Mouse (Mus musculus): ENCODE results near the gene Fam20b.
A peak's percentile ranks its signal among the peaks of the same experiment; 100 is the strongest.
"Not testable (repeated sequence)": the region's sequence is repeated elsewhere in the genome, so short reads cannot be mapped to it uniquely, and the experiment has no call there.

Fam20b gene

DNA sequence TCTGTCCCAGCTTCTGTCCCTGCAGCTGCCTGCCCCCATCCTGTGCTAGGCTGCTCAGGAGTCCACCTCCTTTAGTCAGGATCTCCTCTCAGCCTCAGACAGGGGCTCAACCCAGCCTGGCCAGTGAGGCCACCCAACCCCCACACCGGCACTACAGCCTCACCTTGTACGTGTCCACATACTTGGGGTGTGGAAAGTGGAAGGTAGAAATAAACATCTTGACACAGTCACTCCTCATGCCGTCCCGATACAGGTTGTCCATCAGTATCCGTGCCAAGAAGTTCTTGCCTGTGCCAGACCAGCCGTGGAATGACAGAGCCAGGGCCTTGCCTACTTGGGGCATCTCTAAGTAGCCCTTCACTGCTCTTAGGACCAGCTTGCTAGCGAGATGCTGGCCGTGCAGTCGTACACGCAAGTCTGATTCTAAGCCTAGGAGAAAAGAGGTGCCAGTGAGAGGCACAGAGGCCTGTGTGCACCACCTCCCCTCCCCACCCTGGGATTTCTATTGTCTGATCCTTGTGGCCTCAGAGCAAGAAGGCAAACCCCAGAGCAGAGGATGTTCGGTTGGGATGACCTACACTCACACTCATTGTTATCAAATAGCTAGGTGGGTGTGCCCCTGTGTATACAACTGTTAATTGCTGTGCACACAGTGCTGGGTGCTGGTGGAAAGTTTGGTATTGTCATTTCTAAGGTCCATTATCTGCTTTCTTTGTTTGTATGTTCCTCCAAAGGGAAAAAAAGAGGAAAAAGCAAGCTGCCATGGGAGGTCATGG, 49.5 kb downstream of the Fam20b start:
- DNase-seq = peak; percentile 73

DNA sequence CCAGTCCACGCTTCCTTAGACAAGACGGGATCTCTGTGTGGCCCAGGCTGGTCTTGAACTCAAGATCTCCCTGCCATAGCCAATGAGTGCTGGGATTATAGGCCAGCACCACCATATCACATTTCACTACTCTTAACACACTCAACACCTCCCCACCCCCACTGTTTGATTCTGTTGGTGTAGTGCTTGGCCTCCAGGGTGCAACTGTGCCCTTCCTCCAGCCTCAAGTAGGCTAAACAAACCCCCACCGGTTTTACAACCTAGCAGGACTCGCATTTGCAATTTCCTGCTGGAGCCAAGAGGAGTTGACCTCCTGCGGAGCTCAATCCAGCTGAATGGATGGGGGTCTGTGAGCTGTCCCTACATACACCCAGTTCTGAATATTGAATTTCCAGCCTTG, 50.3 kb downstream of the Fam20b start:
- DNase-seq = peak; percentile 74

DNA sequence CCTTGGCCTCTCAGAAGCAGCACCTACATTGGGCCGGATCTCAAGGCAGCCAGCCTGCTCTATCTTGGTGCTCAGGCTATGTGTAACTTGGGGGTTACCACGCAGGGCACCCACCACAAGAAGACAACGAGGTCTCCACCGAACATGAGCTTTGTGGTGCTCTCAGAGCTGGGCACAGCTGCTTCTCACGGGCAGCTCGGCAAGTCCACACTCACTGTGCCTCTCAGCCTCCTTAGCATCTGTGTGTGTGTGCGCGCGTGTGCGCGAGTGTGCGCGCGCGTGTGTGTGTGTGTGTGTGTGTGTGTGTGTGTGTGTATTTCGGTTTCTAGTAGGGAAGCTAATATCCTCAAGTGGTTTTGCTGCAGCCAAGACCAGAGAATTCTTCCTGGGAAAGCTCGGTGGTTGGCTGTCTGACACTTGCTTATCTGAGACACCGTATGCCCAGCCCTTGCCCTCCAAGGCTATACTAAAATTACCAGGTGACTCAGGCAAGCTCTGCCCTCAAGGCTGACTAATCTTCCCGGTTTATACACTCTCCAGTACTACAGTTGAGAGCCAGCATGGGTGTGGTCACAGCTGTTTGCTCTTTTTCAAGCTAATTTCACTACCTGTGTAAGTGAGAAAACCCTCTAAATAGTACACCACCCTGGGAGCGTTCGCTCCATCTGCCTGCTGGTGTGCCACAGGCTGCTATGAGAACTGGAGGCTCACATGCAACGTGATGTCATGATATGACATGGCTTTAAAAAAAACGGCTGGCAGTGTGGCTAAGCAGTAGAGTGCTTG, 51.6 kb downstream of the Fam20b start:
- DNase-seq = peak; percentile 84

DNA sequence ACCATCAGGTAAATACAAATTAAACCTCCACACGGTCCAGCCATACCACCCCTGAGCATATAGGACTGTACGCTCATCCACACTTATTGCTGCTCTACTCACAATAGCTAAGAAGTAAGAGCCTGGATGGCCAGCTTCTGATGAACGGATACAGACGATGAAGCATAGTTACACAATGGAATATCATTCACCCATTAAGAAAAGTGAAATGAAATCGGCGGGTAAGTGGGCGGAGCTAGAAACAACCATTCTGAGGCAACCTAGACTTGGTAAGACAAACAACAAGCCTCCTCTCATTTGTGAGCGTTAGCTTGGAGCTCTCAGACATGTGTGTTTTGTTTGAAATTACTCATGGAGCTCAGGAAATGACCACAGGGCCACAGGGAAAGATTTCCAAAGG, 53.1 kb downstream of the Fam20b start:
- DNase-seq = no peak

DNA sequence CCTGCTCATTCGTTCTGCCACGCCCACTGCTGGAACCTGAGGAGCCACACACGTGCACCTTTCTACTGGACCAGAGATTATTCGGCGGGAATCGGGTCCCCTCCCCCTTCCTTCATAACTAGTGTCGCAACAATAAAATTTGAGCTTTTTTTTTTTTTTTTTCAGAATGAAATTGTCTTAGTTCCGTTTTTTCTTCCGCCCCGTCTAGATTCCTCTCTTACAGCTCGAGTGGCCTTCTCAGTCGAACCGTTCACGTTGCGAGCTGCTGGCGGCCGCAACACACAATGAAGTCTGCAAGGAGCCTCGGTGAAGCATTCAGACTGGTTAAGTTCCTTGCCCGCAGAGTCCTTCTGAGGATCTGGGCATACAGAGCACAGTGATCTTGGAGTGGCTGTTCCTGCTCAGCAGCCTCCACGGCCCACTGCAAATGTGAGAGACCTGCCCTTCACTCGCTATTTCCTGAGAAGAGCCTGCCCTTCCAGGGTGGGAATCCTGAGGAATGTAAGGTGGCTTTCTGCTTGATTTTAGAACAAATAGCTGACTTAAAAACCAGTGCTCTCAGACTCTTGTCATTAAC, 58.1 kb downstream of the Fam20b start:
- not testable (repeated sequence) for DNase-seq

DNA sequence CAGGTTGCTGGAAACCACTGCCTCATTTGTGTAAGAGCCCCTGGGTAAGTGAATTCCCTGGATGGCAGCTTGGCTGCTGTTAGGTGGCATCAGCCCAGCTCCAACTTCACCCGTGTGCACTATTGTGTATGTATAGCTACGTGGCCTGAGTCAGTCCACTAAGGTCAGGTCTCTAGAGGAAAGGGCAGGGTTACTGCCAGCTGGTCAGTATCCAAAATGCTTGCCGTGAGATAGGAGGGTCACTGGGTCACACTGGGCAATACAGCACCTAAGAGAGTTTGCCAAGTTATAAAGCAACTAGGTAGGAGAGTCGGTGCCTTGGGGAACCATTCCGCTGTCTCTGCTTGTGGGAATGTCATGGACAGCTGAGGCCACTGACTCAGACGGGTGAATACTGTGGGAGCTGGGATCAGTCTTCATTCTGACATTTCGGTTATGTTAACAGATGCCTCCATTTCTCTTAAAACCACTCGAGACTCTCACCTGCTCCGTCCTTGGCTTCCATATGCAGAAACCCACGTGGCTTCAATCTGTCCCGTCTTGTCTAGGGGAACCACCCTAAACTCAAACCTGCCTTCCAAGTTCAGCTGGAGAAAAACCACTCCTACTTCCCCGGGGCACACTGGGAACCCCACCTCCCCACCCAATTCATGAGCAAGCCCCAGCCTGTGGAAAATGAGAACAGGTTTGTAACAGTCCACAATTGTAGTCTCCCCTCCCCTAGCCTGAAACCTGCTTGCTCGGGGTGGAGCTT, 58.8 kb downstream of the Fam20b start:
- DNase-seq = peak; percentile 61

DNA sequence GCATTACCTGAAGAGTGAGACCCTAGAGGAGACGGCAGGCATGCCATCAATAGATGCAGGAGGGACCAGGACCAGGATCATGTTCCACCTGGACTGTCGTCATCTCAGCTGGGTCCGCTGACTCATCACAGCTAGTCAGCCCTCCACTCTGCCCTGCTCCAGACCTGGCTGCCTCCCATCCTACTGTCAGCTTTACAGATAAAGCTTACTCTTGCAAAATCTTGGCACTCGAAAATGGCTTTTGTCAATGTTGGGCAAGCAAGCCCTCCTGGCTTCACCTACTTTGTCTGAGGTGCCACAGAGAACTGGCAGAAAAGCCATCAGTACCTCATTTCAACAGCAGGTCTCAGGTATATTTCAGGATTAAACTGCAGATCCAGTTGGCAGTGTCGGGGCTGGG, 60.2 kb downstream of the Fam20b start:
- DNase-seq = peak; percentile 39

DNA sequence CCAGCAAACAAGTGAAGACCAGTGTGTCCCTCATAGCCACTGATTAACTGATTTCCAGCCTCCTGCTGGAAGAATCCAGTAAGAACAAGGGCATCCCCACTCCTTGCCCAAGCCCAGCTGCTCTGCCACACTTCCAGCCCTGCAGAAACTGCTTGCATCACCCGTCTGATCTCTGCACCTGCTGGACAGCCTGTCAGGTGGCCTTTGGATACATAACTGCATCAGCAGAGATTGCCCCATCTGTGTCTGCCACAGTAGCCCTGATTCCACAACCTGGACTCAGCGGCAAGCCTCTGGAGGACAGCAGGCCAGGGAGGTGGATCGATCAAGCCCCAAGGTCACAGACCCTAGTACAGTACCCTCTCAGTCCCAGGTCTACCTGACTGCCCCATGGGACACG, 61.4 kb downstream of the Fam20b start:
- DNase-seq = no peak

DNA sequence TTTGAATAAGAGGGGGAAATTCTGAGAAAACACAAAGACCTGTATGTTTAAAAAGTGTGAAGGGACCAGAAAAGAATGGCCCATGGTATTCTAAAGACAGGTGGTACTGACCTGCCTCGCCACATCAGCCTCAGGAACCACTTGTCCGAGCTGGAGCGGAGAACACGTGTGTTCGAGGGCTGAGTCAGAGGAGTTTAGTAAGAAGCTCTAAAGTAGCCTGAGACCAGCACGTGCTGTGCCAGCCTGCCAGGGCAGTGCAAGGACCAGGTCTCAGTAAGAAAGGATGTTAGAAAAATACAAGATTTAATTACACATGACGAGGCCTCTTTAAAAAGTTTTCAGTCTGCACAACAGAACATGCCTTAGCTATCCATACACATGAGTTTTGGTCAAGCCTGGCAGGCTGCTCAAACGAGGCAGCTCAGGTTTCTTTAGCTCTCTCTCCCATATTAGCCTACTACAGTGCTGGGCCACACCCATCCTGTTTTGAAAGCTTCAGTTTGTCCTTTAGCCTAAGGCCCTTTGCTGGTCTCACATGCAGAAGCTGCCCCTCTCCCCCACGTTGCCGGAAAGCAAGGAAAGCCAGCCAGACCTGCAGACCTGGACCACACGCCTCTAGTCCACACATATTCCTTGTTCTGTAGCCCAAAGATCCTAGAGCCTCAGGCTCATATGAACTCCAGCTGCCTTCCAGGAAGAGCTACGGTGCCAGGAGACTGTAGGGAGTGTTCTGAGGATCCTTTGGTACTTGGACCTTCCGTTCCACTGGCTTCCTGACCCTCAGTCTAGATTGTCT, 64.0 kb downstream of the Fam20b start:
- peak; percentile 65 for DNase-seq

DNA sequence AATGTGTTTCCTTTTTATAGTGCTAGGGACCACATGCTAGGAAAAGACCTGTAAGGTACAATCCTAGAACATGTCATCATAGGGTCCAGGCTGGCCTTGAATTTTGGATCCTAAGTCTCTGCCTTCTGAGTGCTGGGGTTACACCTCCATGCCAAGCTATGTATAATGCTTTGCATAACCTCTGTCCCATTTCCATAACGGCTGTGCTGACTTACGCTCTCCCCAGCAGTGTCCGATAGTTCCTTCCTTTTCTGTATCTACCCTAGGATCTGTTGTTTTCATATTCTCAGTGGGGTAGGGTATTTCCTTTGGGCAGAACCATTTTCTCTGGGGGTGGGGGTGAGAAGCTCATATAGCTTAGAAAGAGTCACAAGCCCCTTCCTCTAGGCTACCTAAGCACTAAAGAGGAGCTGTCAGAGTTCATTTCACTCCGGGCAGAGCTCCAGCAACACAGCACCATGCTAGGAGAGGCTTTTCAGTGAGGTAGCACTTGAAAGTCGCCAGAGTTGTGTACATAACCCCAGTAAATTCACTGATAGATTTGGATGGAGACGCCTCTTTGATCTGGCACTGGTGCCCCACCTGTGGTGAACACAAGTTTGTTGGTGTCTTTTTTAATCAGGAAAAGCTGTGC, 66.6 kb downstream of the Fam20b start:
- peak; percentile 55 for DNase-seq

DNA sequence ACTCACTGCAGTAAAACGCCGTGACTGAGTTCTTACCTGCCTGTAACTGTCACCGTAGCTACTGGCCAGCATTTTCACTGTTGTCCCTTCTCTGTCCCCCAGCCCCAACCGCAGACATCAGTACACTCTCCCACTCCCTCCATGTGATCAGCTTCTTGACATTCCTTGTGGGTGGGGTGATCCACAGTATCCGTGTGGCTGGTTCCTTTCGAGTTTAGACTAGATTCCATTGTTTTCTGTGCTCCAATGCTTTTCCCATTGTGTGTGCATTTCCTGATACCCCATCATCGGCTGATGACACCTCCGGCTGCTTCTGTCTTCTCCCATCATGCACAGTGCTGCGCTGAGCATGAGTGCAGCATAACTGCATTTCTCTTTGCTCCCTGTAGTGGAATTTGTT, 68.3 kb downstream of the Fam20b start:
- DNase-seq = no peak

DNA sequence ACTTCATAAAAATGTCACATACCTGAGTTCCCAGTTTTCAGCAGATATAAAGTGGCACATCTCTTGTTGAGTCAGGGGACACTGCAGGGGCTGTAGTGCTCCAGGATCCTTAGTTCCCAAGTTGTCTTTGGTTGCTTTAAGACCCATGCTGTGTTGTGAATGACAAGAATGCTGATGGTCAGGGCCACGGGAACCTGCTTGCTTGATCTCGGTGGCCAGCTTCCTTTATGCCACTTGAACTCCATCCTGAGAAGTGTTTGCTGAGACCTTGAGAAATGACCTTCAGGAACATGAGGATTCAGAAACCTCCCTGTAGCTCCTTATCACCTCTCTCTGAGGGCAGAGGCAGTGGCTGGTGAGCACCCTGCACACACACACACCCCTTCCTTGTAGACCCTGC, 70.2 kb downstream of the Fam20b start:
- no peak for DNase-seq

DNA sequence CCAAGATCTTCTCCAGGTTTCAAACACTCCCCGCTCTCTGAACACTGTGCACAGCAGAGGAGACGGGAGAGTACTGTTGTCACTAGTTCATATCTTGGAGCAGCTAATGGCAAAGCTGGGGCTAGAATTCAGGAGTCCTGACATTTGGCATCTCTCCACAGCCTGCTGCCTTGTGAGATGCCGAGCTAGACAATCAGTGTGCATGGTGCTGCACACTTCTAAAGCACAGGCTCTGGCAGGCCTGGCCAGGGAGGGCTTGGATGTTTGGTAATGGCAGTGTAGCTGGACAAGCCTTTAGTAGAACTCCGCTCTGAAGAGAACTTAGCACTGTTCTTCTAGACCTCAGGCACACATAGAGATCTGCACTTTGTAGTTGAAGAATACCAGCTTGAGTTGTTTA, 72.9 kb downstream of the Fam20b start:
- no peak for DNase-seq

DNA sequence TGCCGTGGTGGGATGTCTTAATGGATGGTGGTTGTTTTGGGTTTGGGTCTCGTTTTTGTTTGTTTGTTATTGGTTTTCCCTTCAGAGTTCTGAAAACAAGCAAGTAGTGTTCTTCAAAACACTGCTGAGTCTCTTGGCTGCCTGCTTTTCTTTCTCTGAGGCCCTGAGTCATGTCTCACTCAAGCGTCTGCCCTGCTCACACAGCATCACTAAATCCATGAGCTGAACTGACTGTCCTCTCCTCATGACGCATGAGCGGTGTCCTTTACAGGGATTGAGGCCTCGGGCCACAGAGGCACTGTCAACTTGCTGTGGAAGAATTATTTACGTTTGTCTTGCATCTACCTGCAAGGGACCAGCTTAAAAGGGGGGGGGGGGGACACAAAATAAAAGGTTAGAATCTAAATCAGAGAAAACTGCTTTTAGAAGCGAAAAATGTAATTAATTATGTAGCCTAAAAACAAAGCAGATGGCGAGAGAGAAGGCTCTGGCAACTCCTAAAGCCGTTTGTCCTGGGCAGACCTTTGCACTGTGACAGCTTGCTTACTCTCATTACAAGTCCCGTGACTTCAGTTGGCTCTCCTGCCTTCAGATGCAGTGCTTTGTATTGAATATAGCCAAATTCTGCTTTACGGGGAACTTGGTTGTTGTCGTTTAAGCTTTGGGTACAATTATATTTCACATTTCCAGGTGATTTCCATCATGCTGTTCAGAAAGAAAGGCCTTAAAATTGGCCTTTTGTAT, 73.9 kb downstream of the Fam20b start:
- DNase-seq = no peak

DNA sequence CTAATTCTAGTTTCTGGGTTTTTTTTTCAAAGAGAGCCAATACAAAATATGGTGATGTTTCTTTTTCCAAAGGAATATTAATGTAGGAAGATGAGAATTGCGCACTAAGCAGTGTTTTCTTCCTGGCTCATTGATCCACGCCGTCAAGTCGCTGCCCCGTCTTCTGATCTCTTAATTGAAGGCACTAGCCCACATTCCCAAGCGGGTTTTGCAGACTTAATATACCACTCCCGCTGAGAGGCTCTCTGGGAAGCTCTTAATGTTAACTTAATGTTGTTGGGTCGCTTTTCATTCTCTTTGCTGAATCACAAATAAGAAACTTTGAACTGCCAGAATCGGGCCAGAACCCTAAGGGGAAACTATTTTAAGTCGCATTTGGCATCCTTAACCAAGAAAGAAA, 74.8 kb downstream of the Fam20b start:
- no peak for DNase-seq

DNA sequence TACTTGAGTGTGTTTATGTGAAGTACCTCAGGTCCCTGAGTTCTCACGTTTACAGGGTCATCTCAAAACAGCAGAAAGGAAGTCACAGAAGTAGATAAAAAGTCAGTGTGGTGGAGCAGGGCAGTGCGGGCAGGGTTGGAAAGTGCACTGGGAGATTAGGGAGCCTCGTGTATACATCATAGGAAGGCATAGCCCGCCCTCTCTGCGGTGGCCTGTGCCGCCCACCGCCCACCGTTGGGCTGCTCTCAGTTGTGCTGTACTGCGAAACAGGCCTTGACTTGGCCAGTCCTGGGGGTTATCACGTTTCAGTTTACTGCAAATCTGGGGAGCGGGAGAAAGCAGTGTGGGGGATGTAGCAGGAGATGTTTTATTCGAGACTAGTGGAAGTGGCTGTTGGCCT, 76.1 kb downstream of the Fam20b start:
- DNase-seq = no peak

DNA sequence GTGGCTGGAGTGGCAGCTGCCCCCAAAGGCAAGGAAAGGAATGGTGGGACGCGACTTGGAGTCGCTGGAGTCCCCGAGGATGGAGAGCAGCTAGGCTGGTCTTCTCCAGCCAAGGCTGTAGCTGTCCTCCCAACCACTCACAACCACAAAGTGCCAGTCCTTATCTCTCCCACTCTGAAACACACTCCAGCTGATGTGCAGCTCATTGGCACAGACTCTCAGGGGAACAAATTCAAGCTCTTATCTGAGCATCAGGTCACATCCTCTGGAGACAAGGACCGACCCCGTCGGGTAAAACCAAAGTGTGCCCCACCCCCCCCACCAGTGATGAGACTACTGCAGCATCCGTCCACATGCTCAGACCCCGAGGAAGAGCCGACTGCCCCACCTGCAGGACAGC, 77.1 kb downstream of the Fam20b start:
- no peak for DNase-seq

DNA sequence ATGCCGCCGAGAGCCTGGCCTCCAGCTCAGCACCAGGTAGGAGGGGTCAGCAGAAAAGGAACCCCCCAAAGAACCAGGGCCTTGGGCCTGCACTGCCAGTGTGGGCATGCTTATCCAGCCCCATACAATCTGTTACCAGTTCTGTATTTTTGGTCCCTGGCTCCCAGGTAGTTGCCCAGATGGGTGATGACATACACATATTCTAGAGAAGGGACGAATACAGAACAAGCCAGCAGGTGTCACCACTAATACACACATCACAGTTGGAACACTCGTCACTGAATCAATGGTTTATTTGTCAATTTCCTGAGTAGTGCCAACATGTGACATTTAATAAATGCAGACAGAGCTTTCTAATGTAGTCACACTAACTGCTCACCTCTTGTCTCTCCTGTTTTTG, 78.3 kb downstream of the Fam20b start:
- DNase-seq = peak; percentile 71

DNA sequence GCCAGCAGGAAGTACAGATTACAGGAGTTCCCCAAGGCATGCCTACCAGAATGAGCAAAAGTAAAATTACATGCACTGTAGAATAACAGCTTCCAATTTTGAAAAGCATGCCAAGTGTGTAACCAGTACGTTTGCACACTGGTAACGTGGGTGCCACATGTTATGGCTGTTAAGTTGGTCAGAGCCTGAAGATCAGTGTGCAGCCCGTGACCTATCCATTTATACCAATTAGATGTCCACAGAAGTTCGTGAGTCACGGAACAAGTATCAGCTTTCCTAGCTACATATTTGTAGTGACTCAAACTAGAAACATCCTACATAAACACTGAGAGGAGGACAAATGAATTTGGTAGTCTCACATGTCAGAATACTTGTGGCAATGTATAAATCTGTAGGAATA, 79.4 kb downstream of the Fam20b start:
- no peak for DNase-seq

DNA sequence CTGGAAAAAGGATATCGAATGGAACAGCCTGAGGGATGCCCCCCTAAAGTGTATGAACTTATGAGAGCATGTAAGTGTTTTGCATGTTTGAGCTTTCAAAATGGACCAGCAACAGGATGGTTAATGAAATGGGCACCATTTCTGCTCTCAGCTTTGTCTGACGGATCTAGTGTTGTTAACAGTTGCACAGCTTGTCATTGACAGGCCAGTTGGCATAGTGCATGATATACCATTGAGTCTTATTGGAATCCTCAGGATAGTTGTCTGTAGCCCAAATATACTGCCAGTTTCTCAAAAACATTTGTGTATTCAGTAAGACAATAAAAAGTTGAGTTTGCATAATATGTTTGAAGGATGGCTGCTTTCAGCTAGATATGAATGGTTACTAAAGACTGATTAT, 83.7 kb downstream of the Fam20b start:
- DNase-seq = no peak

DNA sequence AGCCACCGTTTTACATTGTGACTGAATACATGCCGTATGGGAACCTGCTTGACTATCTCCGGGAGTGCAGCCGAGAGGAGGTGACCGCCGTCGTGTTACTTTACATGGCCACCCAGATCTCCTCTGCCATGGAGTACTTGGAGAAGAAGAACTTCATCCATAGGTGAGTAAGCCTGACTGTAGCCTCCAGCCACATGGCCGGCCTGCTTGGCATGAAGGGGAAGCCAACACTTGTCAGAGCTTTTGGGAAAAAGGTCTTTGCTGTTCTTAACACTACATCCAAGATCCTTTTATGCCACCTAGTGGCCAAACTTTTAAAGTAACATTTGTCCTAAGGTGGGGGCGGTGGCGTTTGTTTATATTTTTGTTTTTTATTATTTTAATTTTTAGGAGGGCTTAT, 85.8 kb downstream of the Fam20b start:
- peak; percentile 79 for DNase-seq
